Mouse (Mus musculus): ENCODE measurements around the gene Rin2. TPM values are rescaled to one million over a fixed set of nuclear protein-coding genes. Genes with fewer than 3 reads are reported as not detected.

Rin2 gene
- total and polyA plus RNA-seq, 3 experiments = 0.44 TPM; not detected in 2

DNA sequence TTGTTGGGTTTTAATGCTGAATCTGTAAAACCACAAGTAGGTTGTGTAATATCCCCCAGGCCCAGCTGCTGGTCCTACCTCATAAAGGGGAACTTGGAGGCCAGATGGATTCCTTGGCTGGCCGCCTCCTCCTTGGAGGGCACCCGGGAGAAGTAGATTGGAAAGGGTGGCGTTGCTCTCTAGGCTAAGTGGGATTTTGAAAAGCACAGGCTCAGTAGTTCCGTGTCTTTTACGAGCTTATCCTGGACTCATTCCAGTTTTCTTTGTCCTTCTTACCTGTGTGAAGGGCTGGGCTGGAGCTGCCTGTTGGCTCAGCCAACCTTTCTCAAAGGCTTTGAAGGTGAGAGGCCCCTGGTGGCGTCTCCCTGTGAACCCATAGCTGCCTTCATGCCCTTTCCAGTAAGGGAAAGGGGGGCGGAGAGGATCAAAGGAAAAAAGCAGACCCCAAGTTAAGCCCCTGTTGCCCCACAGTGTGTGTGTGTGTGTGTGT lies 184.5 kb downstream of the Rin2 start:
- TF ChIP-seq CTCF (IDR thresholded peaks at IDR 0.05; ENCODE audit: low read depth, low read length) (no peak), POLR2AphosphoS5 (IDR thresholded peaks at IDR 0.05; ENCODE audit: insufficient replicate concordance, low read depth, low read length) (no peak), GATA1 (IDR thresholded peaks at IDR 0.05; ENCODE audit: borderline replicate concordance, low read length) (no peak), TAL1 (conservative IDR thresholded peaks at IDR 0.05; ENCODE audit: low read depth, low read length) (no peak), GATA2 (IDR thresholded peaks at IDR 0.05; ENCODE audit: borderline replicate concordance, low read depth, low read length) (no peak)
- Histone ChIP-seq H3K36me3 (replicated peaks) (no peaks in the 10 kb centered on the region), H3K27me3 (ENCODE audit: insufficient read depth, low read length) (no peaks in the 10 kb centered on the region), H3K4me1 (ENCODE audit: insufficient read depth, low read depth, low read length) (no peaks in the 10 kb centered on the region), H3K9me3 (replicated peaks) (peaks cover 42% of the 10 kb centered on the region), H3K4me3 (ENCODE audit: low read depth, low read length) (no peak overlapping the region)
- ATAC-seq (ENCODE audit: extremely low read depth, insufficient number of reproducible peaks, low FRiP score, poor library complexity, severe bottlenecking) (no peak), DNase-seq (ENCODE audit: low spot score) (no peak)

GRCm38 (mm10) chr2:145859932-145860801 lies 185.2 kb downstream of the Rin2 start:
- H3K4me1 ChIP-seq (ENCODE audit: insufficient read depth, low read depth, low read length) = no peaks in the 10 kb centered on the region
- no peaks in the 10 kb centered on the region for H3K27me3 ChIP-seq (ENCODE audit: insufficient read depth, low read length)
- H3K4me3 ChIP-seq (ENCODE audit: low read depth, low read length) = no peak overlapping the region; the same call in 1 of the 2 replicates
- TF ChIP-seq TAL1 (conservative IDR thresholded peaks at IDR 0.05; ENCODE audit: low read depth, low read length) (no peak), POLR2AphosphoS5 (IDR thresholded peaks at IDR 0.05; ENCODE audit: insufficient replicate concordance, low read depth, low read length) (no peak), GATA1 (IDR thresholded peaks at IDR 0.05; ENCODE audit: borderline replicate concordance, low read length) (no peak), CTCF (IDR thresholded peaks at IDR 0.05; ENCODE audit: low read depth, low read length) (no peak), GATA2 (IDR thresholded peaks at IDR 0.05; ENCODE audit: borderline replicate concordance, low read depth, low read length) (no peak)
- no peak for ATAC-seq (ENCODE audit: extremely low read depth, insufficient number of reproducible peaks, low FRiP score, poor library complexity, severe bottlenecking)
- peaks cover 40% of the 10 kb centered on the region for H3K9me3 ChIP-seq (replicated peaks)
- no peaks in the 10 kb centered on the region for H3K36me3 ChIP-seq (replicated peaks)
- DNase-seq (ENCODE audit: low spot score) = no peak

DNA sequence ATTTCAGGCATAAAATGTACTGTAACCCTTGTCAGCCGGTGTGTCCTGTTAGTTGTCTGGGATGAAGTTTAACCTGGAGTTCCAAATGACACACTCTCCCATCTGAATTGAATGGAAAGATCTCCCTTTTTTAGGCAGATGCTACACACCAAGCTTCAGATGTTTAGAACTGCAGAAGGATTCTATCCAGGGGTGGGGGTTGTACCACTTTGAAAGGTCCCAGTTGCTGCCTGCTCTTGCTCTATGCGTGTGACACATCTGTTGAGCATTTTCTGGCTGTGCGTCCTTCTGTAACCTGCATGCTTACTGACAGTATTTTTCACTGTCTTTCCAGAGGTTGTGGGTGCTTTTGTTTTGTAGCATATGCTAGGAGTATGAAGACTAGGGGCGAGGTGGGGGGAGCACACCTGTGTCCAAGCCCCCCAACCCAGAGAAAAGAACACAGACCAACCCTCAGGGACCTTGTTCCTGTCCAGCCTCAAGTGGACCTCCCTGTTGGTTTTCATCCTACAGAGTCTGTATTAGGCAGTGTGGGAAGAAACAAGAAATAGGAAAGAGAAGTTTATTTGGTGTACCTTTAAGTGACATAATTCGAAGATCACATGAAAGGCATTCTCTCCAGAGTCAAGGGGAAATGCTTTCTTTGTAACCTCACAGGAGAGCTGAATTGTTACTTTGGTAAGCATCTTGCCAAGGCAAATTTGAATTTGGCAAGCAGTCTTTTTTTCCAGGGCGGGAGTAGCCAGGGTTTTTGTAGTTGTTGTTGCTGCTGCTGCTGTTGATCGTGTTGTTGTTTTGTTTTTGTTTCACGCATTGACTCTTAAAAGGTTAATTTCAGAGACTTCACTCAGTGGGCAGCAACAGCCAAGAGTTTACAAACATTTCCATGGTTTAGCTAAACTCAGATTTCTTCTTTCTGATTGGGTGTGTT lies 186.4 kb downstream of the Rin2 start:
- Histone ChIP-seq H3K27me3 (ENCODE audit: insufficient read depth, low read length) (no peaks in the 10 kb centered on the region), H3K4me3 (ENCODE audit: low read depth, low read length) (no peak overlapping the region), H3K36me3 (replicated peaks) (no peaks in the 10 kb centered on the region), H3K9me3 (replicated peaks) (peaks cover 38% of the 10 kb centered on the region), H3K4me1 (ENCODE audit: insufficient read depth, low read depth, low read length) (no peaks in the 10 kb centered on the region)
- TF ChIP-seq TAL1 (conservative IDR thresholded peaks at IDR 0.05; ENCODE audit: low read depth, low read length) (no peak), POLR2AphosphoS5 (IDR thresholded peaks at IDR 0.05; ENCODE audit: insufficient replicate concordance, low read depth, low read length) (no peak), GATA2 (IDR thresholded peaks at IDR 0.05; ENCODE audit: borderline replicate concordance, low read depth, low read length) (no peak), CTCF (IDR thresholded peaks at IDR 0.05; ENCODE audit: low read depth, low read length) (no peak), GATA1 (IDR thresholded peaks at IDR 0.05; ENCODE audit: borderline replicate concordance, low read length) (no peak)
- DNase-seq (ENCODE audit: low spot score) = no peak
- no peak for ATAC-seq (ENCODE audit: extremely low read depth, insufficient number of reproducible peaks, low FRiP score, poor library complexity, severe bottlenecking)

GRCm38 (mm10) chr2:145862206-145862817 lies 187.3 kb downstream of the Rin2 start:
- no peak for DNase-seq (ENCODE audit: low spot score)
- ATAC-seq (ENCODE audit: extremely low read depth, insufficient number of reproducible peaks, low FRiP score, poor library complexity, severe bottlenecking) = no peak
- Histone ChIP-seq H3K4me3 (ENCODE audit: low read depth, low read length) (no peak overlapping the region), H3K27me3 (ENCODE audit: insufficient read depth, low read length) (no peaks in the 10 kb centered on the region), H3K9me3 (replicated peaks) (peaks cover 45% of the 10 kb centered on the region), H3K4me1 (ENCODE audit: insufficient read depth, low read depth, low read length) (no peaks in the 10 kb centered on the region), H3K36me3 (replicated peaks) (no peaks in the 10 kb centered on the region)
- TF ChIP-seq GATA1 (IDR thresholded peaks at IDR 0.05; ENCODE audit: borderline replicate concordance, low read length) (no peak), GATA2 (IDR thresholded peaks at IDR 0.05; ENCODE audit: borderline replicate concordance, low read depth, low read length) (no peak), TAL1 (conservative IDR thresholded peaks at IDR 0.05; ENCODE audit: low read depth, low read length) (no peak), CTCF (IDR thresholded peaks at IDR 0.05; ENCODE audit: low read depth, low read length) (no peak), POLR2AphosphoS5 (IDR thresholded peaks at IDR 0.05; ENCODE audit: insufficient replicate concordance, low read depth, low read length) (no peak)

GRCm38 (mm10) chr2:145865344-145865743 lies 190.3 kb downstream of the Rin2 start:
- DNase-seq (ENCODE audit: low spot score) (no peak), ATAC-seq (ENCODE audit: extremely low read depth, insufficient number of reproducible peaks, low FRiP score, poor library complexity, severe bottlenecking) (no peak)
- Histone ChIP-seq H3K9me3 (replicated peaks) (peaks cover 38% of the 10 kb centered on the region), H3K4me1 (ENCODE audit: insufficient read depth, low read depth, low read length) (no peaks in the 10 kb centered on the region), H3K27me3 (ENCODE audit: insufficient read depth, low read length) (no peaks in the 10 kb centered on the region), H3K36me3 (replicated peaks) (no peaks in the 10 kb centered on the region), H3K4me3 (ENCODE audit: low read depth, low read length) (no peak overlapping the region)
- TF ChIP-seq CTCF (IDR thresholded peaks at IDR 0.05; ENCODE audit: low read depth, low read length) (no peak), GATA1 (IDR thresholded peaks at IDR 0.05; ENCODE audit: borderline replicate concordance, low read length) (no peak), TAL1 (conservative IDR thresholded peaks at IDR 0.05; ENCODE audit: low read depth, low read length) (no peak), GATA2 (IDR thresholded peaks at IDR 0.05; ENCODE audit: borderline replicate concordance, low read depth, low read length) (no peak), POLR2AphosphoS5 (IDR thresholded peaks at IDR 0.05; ENCODE audit: insufficient replicate concordance, low read depth, low read length) (no peak)

Data from G1E (cell line).